Mouse (Mus musculus) brain, embryonic 14.5 days (tissue): ENCODE results near the gene Osbpl3. TPM values are rescaled to one million over a fixed set of nuclear protein-coding genes. Genes with fewer than 3 reads are reported as not detected.
A peak's percentile ranks its signal among the peaks of the same experiment; 100 is the strongest.

Experiments used
- DNase-seq: peaks from one replicate; pipeline ENCODE4 v3.0.0-alpha.2; 2011; ENCODE audit warnings: low read depth
- CTCF ChIP-seq: fragments of 200-500 bp; IDR thresholded peaks from 2 replicates; pipeline ENCODE4 v1.5.1; 2012; ENCODE audit warnings: inconsistent platforms, mild to moderate bottlenecking, moderate library complexity, borderline replicate concordance; ENCODE audit not compliant: insufficient read depth, insufficient read length; ENCODE audit errors: extremely low read depth
- POLR2A ChIP-seq: fragments of 200-500 bp; IDR thresholded peaks from 2 replicates; pipeline ENCODE4 v1.6.1; 2012; ENCODE audit warnings: mild to moderate bottlenecking, inconsistent platforms, borderline replicate concordance; ENCODE audit not compliant: poor library complexity, insufficient read depth, insufficient read length, severe bottlenecking; ENCODE audit errors: extremely low read depth
- polyA plus RNA-seq: library from polyadenylated mRNA; depleted of rRNA; stranded (reverse); fragments of >200 nt; gene quantifications from 2 replicates; pipeline ENCODE4 v1.2.3, GENCODE M21; 2012

The Osbpl3 gene
- polyA plus RNA-seq, 1 experiment: 8.5 TPM

DNA sequence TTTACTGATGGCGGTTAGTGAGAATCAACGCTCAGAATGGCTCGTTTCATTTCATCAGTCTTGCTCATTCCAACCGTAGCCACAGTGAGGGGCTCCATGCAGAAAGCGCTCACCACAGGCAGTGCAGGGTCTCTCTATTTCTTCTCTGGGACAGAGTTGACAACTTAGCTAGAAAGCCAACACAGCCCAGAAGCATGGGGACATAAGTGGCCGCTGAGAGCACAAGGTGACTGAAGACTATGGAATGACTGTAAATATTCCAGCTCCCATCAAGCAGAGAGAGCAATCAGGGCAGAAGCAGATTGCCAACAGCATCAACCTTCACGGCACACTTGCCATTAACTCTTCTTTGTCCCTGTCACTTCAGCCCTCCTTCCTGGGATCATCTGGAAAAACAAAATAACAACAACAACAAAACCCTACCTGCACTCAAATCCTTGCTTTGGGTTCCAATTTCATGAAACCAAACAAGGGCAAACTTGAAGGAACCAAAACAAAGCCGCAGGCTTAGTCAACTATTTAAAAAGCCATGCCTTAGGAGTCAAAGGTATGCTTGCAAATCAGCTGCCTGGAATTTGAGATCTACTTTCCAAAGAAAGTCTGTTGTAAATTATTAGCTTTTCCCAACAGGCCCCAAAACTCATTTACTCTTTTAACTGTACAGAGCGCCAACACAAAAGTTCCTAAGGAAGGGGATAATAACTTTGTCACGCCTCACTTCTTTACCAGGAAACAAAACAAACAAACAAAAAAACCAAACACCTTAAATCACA lies 36.3 kb downstream of the Osbpl3 start:
- TF ChIP-seq POLR2A (no peak), CTCF (no peak)
- DNase-seq: no peak

DNA sequence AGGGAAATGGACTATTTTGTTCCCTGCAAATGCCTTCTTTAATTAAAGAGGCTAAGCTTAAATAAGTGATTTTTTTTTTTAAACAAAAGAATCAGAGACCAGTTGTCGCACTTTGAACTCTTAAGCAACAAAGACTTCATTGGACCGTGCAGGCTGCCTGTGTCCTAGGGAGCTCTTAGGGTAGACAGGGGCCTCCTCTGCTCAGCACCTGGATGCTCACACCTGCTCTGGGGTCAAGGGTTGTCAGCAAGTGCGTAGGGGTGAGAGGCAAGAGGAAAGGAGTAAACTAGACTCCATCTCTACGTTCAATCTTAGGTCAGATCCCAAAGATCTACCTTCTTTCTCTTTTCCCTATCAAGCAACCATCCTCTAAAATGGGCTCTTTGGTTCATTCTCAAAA lies 37.0 kb downstream of the Osbpl3 start:
- TF ChIP-seq POLR2A (no peak), CTCF (no peak)
- no peak for DNase-seq

DNA sequence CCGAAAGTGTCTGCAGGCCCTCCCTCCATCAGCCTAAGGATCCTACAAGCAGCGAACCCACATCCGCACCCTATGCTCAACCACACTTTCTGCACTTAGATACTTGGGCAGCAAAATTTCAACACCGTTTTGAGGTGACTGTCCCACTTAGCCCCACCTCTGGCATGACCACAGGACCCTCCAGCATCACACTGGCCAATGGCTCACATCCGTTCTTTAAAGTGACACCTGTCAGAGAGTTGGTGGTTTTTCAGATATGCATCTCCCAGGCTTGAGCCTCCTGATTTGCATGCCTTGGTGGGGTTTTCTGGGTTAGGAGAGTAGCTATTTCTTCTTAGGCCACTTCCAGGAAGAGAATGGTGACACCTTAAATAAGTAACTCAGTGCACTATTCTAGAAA lies 39.1 kb downstream of the Osbpl3 start:
- DNase-seq: no peak

DNA sequence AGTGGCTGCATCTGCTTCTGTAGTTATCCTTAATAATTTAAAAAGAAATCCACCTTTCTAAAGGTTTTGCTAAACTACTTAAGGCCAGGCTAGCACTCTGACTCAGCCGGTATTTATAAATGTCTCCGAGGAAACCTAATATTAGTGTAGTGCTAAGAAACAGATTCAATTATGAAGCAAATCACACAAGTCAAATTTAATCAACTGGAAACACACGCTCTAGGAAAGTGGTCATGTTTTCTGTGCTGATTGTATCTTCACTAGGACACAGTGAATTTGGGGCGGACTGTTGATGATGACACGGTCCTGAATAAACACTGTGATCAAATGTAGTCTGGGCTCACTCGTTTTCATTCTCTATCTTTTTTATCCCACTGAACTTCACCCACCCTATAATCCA lies 40.6 kb downstream of the Osbpl3 start:
- DNase-seq: no peak
- no peak for TF ChIP-seq POLR2A
- no peak for TF ChIP-seq CTCF

More for the DNA sequence above, 39.1 kb downstream of the Osbpl3 start:
- TF ChIP-seq POLR2A (no peak), CTCF (no peak)

DNA sequence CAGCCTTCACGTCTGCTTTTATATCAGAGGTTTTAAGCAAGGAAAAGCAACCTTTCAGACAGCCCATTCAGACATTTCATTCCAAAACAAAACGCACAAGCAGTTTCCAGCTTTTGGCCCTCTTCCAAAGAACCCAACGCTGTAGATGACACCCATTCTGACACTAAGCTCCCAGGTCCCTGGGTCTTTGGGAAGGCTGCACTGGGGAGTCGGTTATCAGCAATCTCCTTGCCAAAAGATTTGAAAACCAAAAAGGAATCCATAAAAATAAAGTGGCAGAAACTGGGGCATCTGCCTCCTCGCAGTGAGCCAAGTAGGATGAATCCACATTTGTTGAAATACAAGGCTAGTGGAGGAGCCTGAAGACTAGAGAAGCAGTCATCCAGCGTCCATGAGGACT lies 41.5 kb downstream of the Osbpl3 start:
- no peak for DNase-seq
- TF ChIP-seq CTCF (no peak), POLR2A (no peak)

DNA sequence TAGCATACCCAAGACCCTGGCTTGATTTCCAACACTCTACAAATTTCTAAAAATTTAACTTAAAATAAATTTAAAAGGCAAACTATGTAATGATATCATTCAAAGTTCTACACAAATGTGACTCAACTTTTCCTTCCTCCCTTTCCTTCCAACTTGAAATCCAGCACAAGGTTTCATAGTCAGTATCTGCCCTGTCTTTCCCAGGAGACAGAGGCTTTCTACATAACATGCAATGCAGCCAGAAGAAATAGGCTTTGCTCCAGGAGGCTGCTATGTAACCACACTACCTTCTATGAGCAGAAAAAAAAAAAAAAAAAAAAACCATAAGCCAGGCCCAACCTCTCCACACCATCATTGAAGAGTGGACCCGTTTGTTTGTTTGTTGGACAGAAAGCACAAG lies 42.6 kb downstream of the Osbpl3 start:
- no peak for DNase-seq
- TF ChIP-seq CTCF (no peak), POLR2A (no peak)

DNA sequence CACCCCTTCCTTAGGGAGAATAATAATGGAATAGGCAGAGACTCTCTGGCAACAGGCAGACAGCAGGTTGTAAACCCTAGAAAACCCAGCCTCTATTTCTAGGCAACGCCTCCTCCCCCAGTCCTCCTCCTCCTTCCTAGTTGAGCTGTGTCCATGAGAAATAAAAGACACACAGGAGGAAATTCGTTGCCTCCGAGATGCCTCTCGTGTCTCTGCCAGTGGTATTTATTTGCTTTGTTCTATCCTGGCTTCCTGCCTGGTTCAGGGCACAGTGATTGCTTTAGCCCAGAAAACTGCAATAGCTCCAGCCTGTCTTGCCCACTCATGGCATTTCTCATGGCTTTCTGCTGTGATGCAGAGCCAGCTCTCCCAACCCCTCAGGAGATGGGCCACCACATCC lies 43.8 kb downstream of the Osbpl3 start:
- TF ChIP-seq CTCF (no peak), POLR2A (no peak)
- peak; percentile 89 for DNase-seq

DNA sequence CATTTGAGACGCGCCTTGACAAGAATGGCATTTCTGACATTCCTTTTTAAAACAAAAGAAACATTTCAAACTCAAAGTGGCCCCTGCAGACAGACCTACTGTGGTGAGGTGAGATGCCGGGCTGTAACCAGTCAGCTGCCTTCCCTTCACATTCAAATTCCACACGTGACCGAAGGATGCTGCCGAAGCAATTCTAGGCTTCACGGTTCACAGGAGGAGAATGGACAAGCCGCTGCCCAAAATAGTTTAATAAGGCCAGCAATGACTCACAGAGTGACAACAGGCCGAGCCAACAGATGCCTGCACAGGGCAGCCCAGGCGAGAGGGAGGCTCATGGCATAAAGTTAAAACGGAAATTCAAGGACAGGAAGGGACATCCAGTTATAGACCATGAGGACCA lies 51.3 kb downstream of the Osbpl3 start:
- no peak for DNase-seq
- TF ChIP-seq CTCF (no peak), POLR2A (no peak)

DNA sequence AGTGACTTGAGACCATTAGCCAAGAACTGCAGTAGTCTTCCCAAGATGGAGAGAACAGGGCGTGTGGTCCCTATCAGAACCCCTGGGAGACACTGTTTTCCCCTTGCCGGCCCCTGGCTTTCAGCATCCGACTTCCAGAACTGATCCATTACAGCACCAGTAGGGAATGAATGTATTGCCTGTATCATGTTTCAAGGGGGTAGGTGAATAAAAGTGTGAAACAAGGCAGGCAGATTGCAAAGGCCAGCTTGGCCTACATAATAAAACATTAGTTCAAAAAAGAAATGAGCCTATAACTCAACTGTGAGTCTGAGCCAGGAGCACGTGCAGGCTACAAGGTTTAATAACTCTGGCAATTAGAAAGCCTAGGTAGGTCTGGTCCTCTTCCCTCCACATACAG lies 52.5 kb downstream of the Osbpl3 start:
- no peak for DNase-seq
- TF ChIP-seq CTCF (no peak), POLR2A (no peak)

DNA sequence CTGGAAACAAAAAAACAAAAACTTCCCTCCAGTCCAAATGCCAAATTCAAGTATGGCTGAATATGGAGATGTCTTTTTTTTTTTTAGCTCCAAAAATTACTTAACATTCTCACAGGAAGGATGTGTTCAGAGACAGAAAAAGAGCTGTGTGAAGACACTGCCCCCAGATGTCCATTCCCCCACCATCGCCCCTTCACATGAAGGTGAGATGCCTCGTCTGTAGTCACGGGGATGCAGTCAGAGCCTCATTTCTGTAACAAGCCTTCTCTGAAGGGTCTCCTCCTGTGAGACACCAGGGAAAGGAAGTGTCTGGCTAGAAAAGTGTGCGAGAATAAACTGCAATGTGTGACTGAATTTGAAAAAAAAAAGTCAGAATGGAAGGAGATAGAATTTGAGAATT lies 53.1 kb downstream of the Osbpl3 start:
- no peak for DNase-seq
- TF ChIP-seq CTCF: no peak
- TF ChIP-seq POLR2A: no peak

DNA sequence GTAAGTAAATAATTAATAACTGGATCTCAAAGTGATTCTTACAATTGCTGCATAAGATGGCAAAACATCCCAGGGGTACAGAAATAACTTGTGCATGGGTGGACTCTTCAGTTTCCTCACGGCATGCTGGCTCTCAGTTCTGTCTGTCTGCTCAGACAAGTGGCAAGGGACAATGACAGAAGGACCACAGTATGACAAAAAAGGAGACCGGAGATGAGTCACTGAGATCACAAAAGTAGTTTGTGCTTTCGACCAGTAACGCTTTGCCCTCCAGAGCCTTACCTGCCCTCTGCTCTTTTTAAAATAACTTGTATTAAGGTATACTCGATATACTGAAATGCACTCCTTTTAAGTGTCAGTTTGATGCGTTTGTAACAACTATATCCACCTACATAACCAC lies 55.8 kb downstream of the Osbpl3 start:
- DNase-seq: no peak
- TF ChIP-seq POLR2A: no peak
- no peak for TF ChIP-seq CTCF

DNA sequence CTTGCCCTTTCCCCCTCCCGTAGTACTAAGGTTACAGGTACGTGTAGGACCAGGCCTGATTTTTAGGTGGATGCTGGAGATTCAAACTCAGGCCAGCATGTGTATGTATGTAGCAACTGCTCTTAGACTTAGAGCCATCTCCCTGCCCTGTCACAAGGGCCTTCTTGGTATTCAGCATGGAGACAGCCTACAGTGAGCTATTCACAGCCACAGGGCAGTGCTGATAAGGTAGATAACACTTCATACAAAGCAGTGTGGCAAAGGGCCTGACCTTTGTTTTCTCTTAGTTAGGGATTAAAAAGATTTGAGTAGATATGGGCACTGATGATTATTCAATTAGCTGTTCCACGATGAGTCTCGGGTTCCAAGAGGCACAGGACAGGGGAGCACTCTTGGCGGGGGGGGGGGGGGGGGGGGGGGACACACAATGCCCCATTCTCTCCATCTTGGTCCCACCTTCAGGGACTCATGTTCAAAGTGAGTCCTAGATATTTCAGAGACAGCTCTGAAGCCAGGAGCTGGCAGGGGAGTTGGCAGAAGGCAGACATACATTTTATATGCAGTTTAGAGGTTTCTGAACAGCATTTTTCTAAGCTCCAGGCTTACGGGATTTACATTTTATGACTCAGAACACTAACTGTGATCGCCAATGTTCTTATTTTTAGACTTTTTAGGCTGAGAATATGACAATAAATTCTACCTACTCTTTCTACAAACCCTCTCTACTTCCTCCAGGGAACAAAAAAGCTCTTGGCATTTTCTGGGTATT lies 56.4 kb downstream of the Osbpl3 start:
- TF ChIP-seq CTCF (no peak), POLR2A (no peak)
- no peak for DNase-seq

DNA sequence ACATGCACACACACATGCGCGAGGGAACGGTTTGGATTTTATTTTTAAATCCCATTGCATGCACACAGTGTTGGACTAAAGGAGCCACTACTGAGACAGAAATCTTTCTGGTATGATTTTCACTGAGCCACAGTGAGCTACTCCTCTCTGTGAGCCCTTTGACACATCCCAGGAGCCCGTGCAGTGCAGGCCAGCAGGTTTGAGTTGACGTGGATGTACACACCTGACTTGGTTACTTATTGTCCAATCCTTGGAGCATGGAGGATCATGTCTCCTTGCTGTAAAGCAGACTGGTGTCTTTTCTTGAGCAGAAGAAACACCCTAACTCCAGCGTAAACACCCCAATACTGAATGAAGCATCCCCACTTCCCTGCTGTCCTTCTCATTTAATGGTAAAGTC lies 57.7 kb downstream of the Osbpl3 start:
- TF ChIP-seq CTCF (no peak), POLR2A (no peak)
- DNase-seq: no peak

DNA sequence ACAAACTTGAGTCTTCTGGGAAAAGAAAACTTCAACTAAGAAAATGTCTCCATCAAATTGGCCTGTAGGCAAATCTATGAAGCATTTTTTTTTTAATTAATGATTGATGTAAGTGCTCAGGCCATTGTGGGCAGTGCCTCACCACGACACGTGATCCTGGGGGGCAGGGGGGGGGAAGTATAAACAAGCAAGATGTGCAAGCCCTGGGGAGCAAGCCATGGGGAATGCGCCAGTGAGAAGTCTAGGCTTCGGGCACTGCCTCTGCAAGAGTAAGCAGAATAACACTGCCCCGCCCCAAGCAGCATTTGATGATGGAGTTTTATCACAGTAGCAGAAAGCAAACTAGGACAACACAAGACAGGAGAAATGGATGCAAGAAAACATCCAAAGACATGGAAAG lies 58.9 kb downstream of the Osbpl3 start:
- TF ChIP-seq POLR2A (no peak), CTCF (no peak)
- no peak for DNase-seq
